Mouse (Mus musculus) left cerebral cortex, adult 8-10 months (tissue): Measurements from ENCODE around the gene A030014E15Rik. TPM values are rescaled to one million over a fixed set of nuclear protein-coding genes. Genes with fewer than 3 reads are reported as not detected.
"Not testable (repeated sequence)": the region's sequence is repeated elsewhere in the genome, so short reads cannot be mapped to it uniquely, and the experiment has no call there.

Experiments used
- DNase-seq, 2 experiments: peaks; one replicate each; pipeline ENCODE4 v3.0.0; 2022; ENCODE audit warnings: low spot score in 2 of 2
- total RNA-seq, 4 experiments: library from RNA; stranded (reverse); gene quantifications; 2 replicates each; pipeline ENCODE4 v1.2.4; 2022

The A030014E15Rik gene
- total RNA-seq, result not detected

GRCm38 (mm10) chr1:82924650-82925049, at the start of gene A030014E15Rik:
Gene A030014E15Rik, plus strand, starts transcription at chr1:82924917.
- no peak for DNase-seq

GRCm38 (mm10) chr1:82879172-82879571, 45.5 kb upstream of the A030014E15Rik start:
- no peak for DNase-seq

GRCm38 (mm10) chr1:82880196-82880595, 44.5 kb upstream of the A030014E15Rik start:
- no peak for DNase-seq

- DNase-seq, result no peak
Measured at GRCm38 (mm10) chr1:82893269-82893668, 31.4 kb upstream of the A030014E15Rik start.

GRCm38 (mm10) chr1:82900567-82900966, 24.1 kb upstream of the A030014E15Rik start:
- no peak for DNase-seq

GRCm38 (mm10) chr1:82901201-82901600, 23.5 kb upstream of the A030014E15Rik start:
- no peak for DNase-seq

GRCm38 (mm10) chr1:82905886-82906285, 18.8 kb upstream of the A030014E15Rik start:
- DNase-seq, result no peak

GRCm38 (mm10) chr1:82913025-82913424, 11.7 kb upstream of the A030014E15Rik start, which contains the start of gene A030005L19Rik:
Gene A030005L19Rik, plus strand, starts transcription at chr1:82913325.
- no peak for DNase-seq

GRCm38 (mm10) chr1:82913434-82913833, 11.3 kb upstream of the A030014E15Rik start:
- not testable (repeated sequence) for DNase-seq

- not testable (repeated sequence) for DNase-seq
Measured at GRCm38 (mm10) chr1:82930558-82930957, 5.8 kb downstream of the A030014E15Rik start.

GRCm38 (mm10) chr1:82931326-82931725, 6.6 kb downstream of the A030014E15Rik start, which contains the start of gene Gm6217:
Gene Gm6217, minus strand, starts transcription at chr1:82931399.
- DNase-seq, result not testable (repeated sequence)

GRCm38 (mm10) chr1:82938666-82939065, 13.9 kb downstream of the A030014E15Rik start:
- DNase-seq, result no peak

GRCm38 (mm10) chr1:82942505-82942904, 17.8 kb downstream of the A030014E15Rik start:
- DNase-seq, result not testable (repeated sequence)

GRCm38 (mm10) chr1:82943295-82943694, 18.6 kb downstream of the A030014E15Rik start, which contains the start of gene A030003K21Rik:
Gene A030003K21Rik, minus strand, starts transcription at chr1:82943388.
- not testable (repeated sequence) for DNase-seq

- not testable (repeated sequence) for DNase-seq
Measured at GRCm38 (mm10) chr1:82946029-82946428, 21.3 kb downstream of the A030014E15Rik start.

- no peak for DNase-seq
Measured at GRCm38 (mm10) chr1:82948601-82949000, 23.9 kb downstream of the A030014E15Rik start.

- not testable (repeated sequence) for DNase-seq
Measured at GRCm38 (mm10) chr1:82955913-82956312, 31.2 kb downstream of the A030014E15Rik start, which contains the start of gene Gm7544. Gene Gm7544, minus strand, starts transcription at chr1:82956013.

- no peak for DNase-seq
Measured at GRCm38 (mm10) chr1:82959870-82960385, 35.2 kb downstream of the A030014E15Rik start, which contains the start of gene Gm47955. Gene Gm47955, plus strand, starts transcription at chr1:82960286.

GRCm38 (mm10) chr1:82966413-82966812, 41.7 kb downstream of the A030014E15Rik start:
- no peak for DNase-seq

- DNase-seq, result no peak
Measured at GRCm38 (mm10) chr1:82972046-82972445, 47.3 kb downstream of the A030014E15Rik start.

- DNase-seq, result no peak
Measured at GRCm38 (mm10) chr1:82973244-82973643, 48.5 kb downstream of the A030014E15Rik start.

- DNase-seq, result no peak
Measured at GRCm38 (mm10) chr1:82973901-82974300, 49.2 kb downstream of the A030014E15Rik start.

GRCm38 (mm10) chr1:82974342-82974741, 49.6 kb downstream of the A030014E15Rik start:
- no peak for DNase-seq
